Mouse (Mus musculus) embryonic facial prominence, embryonic 12.5 days (tissue): ENCODE data around the gene Dusp16. TPM values are rescaled to one million over a fixed set of nuclear protein-coding genes. Genes with fewer than 3 reads are reported as not detected.

ENCODE experiments used
- ATAC-seq: fragments of 200-750 bp; cut with Nextera tagmentation; 2 replicates; pipeline ENCODE4 v1.8.0; 2017; ENCODE audit not compliant: insufficient number of reproducible peaks, insufficient read depth, low FRiP score, low TSS enrichment
- H3K27ac ChIP-seq: fragments of 300-500 bp; sonication (generic); 2 replicates; pipeline ENCODE4 v1.5.1; 2016; ENCODE audit warnings: mild to moderate bottlenecking
- H3K27me3 ChIP-seq: fragments of 300-500 bp; sonication (generic); 2 replicates; pipeline ENCODE4 v1.6.1; 2016; ENCODE audit warnings: mild to moderate bottlenecking, moderate library complexity
- H3K36me3 ChIP-seq: fragments of 300-500 bp; sonication (generic); 2 replicates; pipeline ENCODE4 v1.6.1; 2016; ENCODE audit warnings: mild to moderate bottlenecking
- H3K4me1 ChIP-seq: fragments of 300-500 bp; sonication (generic); 2 replicates; pipeline ENCODE4 v1.6.1; 2016
- H3K4me2 ChIP-seq: fragments of 300-500 bp; sonication (generic); replicated peaks from 2 replicates; pipeline ENCODE4 v1.6.1; 2016; ENCODE audit warnings: mild to moderate bottlenecking, moderate library complexity
- H3K4me3 ChIP-seq: fragments of 300-500 bp; sonication (generic); 2 replicates; pipeline ENCODE4 v1.5.1; 2016; ENCODE audit warnings: mild to moderate bottlenecking
- H3K9ac ChIP-seq: fragments of 300-500 bp; sonication (generic); 2 replicates; pipeline ENCODE4 v1.6.1; 2016; ENCODE audit warnings: mild to moderate bottlenecking, moderate library complexity
- H3K9me3 ChIP-seq: fragments of 300-500 bp; sonication (generic); 2 replicates; pipeline ENCODE4 v1.6.1; 2016; ENCODE audit warnings: mild to moderate bottlenecking, moderate library complexity
- WGBS: fragments of 180-500 bp; shearing (Covaris S2); methylation state at CpG from one replicate; pipeline ENCODE4 v1.1.7; 2016; 5-methylcytosine and 5-hydroxymethylcytosine counted together
- polyA plus RNA-seq: library from polyadenylated mRNA; unstranded; fragments of >200 nt; fragmentation: Nextera tagmentation; extraction: Ambion mirVana; gene quantifications from 2 replicates; pipeline ENCODE4 v1.2.1, GENCODE M21; 2016

Dusp16 gene
- polyA plus RNA-seq, 1 experiment from 2014 or later, result 18.3 TPM

GRCm38 (mm10) chr6:134710020-134710419 is 82.4 kb downstream of the Dusp16 start:
- Histone ChIP-seq H3K9me3 (no peaks in the 10 kb centered on the region), H3K4me3 (no peak overlapping the region), H3K4me1 (no peaks in the 10 kb centered on the region), H3K27me3 (no peaks in the 10 kb centered on the region), H3K9ac (no peak overlapping the region), H3K4me2 (no peak overlapping the region), H3K27ac (no peak overlapping the region), H3K36me3 (no peaks in the 10 kb centered on the region)
- no peak for ATAC-seq
- WGBS, result 88% methylated on average over 15 of the region's 15 CpGs

- no peak overlapping the region for H3K27ac ChIP-seq
- no peaks in the 10 kb centered on the region for H3K27me3 ChIP-seq
- H3K4me3 ChIP-seq, result no peak overlapping the region
- H3K4me1 ChIP-seq, result no peaks in the 10 kb centered on the region
- no peak overlapping the region for H3K9ac ChIP-seq
- WGBS, result 83% methylated on average over 4 of the region's 4 CpGs
- no peaks in the 10 kb centered on the region for H3K9me3 ChIP-seq
- ATAC-seq, result no peak
- H3K36me3 ChIP-seq, result no peaks in the 10 kb centered on the region
- H3K4me2 ChIP-seq, result no peak overlapping the region
These were observed 86.0 kb downstream of the Dusp16 start for GRCm38 (mm10) chr6:134706467-134706866.

- whole genome bisulfite sequencing, result 86% methylated on average over 4 of the region's 4 CpGs
These were observed 89.3 kb downstream of the Dusp16 start for GRCm38 (mm10) chr6:134703053-134703690.

GRCm38 (mm10) chr6:134702184-134702583 is 90.2 kb downstream of the Dusp16 start:
- WGBS, result 95% methylated on average over 7 of the region's 7 CpGs
- Histone ChIP-seq H3K9ac (no peak overlapping the region), H3K4me2 (no peak overlapping the region), H3K4me3 (no peak overlapping the region), H3K27me3 (no peaks in the 10 kb centered on the region), H3K4me1 (no peaks in the 10 kb centered on the region), H3K9me3 (no peaks in the 10 kb centered on the region), H3K36me3 (no peaks in the 10 kb centered on the region), H3K27ac (no peak overlapping the region)
- no peak for ATAC-seq

More at GRCm38 (mm10) chr6:134703053-134703690, 89.3 kb downstream of the Dusp16 start:
- Histone ChIP-seq H3K36me3 (no peaks in the 10 kb centered on the region), H3K4me1 (no peaks in the 10 kb centered on the region), H3K27me3 (no peaks in the 10 kb centered on the region), H3K4me3 (no peak overlapping the region), H3K9me3 (no peaks in the 10 kb centered on the region), H3K9ac (no peak overlapping the region), H3K27ac (no peak overlapping the region), H3K4me2 (no peak overlapping the region)
- ATAC-seq, result no peak

- 76% methylated on average over 6 of the region's 6 CpGs for WGBS
- H3K27ac ChIP-seq, result no peak overlapping the region
These were observed 91.2 kb downstream of the Dusp16 start for GRCm38 (mm10) chr6:134701211-134701602.

GRCm38 (mm10) chr6:134700451-134701210 is 91.8 kb downstream of the Dusp16 start:
- H3K4me1 ChIP-seq, result no peaks in the 10 kb centered on the region
- H3K9me3 ChIP-seq, result no peaks in the 10 kb centered on the region
- no peaks in the 10 kb centered on the region for H3K36me3 ChIP-seq
- no peak overlapping the region for H3K4me2 ChIP-seq
- 58% methylated on average over 8 of the region's 8 CpGs for WGBS
- no peak for ATAC-seq
- H3K27ac ChIP-seq, result no peak overlapping the region
- H3K4me3 ChIP-seq, result no peak overlapping the region
- H3K9ac ChIP-seq, result no peak overlapping the region
- no peaks in the 10 kb centered on the region for H3K27me3 ChIP-seq

More at GRCm38 (mm10) chr6:134701211-134701602, 91.2 kb downstream of the Dusp16 start:
- Histone ChIP-seq H3K4me2 (no peak overlapping the region), H3K36me3 (no peaks in the 10 kb centered on the region), H3K4me3 (no peak overlapping the region), H3K9ac (no peak overlapping the region), H3K4me1 (no peaks in the 10 kb centered on the region), H3K27me3 (no peaks in the 10 kb centered on the region), H3K9me3 (no peaks in the 10 kb centered on the region)
- ATAC-seq, result no peak

GRCm38 (mm10) chr6:134698243-134698642 is 94.2 kb downstream of the Dusp16 start:
- Histone ChIP-seq H3K4me2 (no peak overlapping the region), H3K4me1 (no peaks in the 10 kb centered on the region), H3K27me3 (no peaks in the 10 kb centered on the region), H3K4me3 (no peak overlapping the region), H3K9me3 (no peaks in the 10 kb centered on the region), H3K9ac (no peak overlapping the region), H3K27ac (no peak overlapping the region), H3K36me3 (no peaks in the 10 kb centered on the region)
- no peak for ATAC-seq
- WGBS, result 91% methylated on average over 5 of the region's 5 CpGs

GRCm38 (mm10) chr6:134696554-134696953 is 95.9 kb downstream of the Dusp16 start:
- H3K4me2 ChIP-seq, result no peak overlapping the region
- no peak overlapping the region for H3K4me3 ChIP-seq
- H3K27ac ChIP-seq, result no peak overlapping the region
- H3K4me1 ChIP-seq, result no peaks in the 10 kb centered on the region
- H3K9ac ChIP-seq, result no peak overlapping the region
- no peaks in the 10 kb centered on the region for H3K9me3 ChIP-seq
- no peak for ATAC-seq
- no peaks in the 10 kb centered on the region for H3K36me3 ChIP-seq
- no peaks in the 10 kb centered on the region for H3K27me3 ChIP-seq
- 83% methylated on average over 2 of the region's 2 CpGs for WGBS

- no peak overlapping the region for H3K9ac ChIP-seq
- H3K9me3 ChIP-seq, result no peaks in the 10 kb centered on the region
- no peak overlapping the region for H3K4me2 ChIP-seq
- H3K27ac ChIP-seq, result no peak overlapping the region
- ATAC-seq, result no peak
- H3K27me3 ChIP-seq, result no peaks in the 10 kb centered on the region
- no peaks in the 10 kb centered on the region for H3K36me3 ChIP-seq
- no peaks in the 10 kb centered on the region for H3K4me1 ChIP-seq
- H3K4me3 ChIP-seq, result no peak overlapping the region
- WGBS, result 64% methylated on average over 4 of the region's 4 CpGs
These were observed 96.3 kb downstream of the Dusp16 start for GRCm38 (mm10) chr6:134696146-134696545.

- WGBS, result 67% methylated on average over 3 of the region's 3 CpGs
- no peak overlapping the region for H3K4me2 ChIP-seq
- no peak overlapping the region for H3K9ac ChIP-seq
- no peak overlapping the region for H3K4me3 ChIP-seq
- no peaks in the 10 kb centered on the region for H3K9me3 ChIP-seq
- no peaks in the 10 kb centered on the region for H3K36me3 ChIP-seq
- no peaks in the 10 kb centered on the region for H3K4me1 ChIP-seq
- H3K27ac ChIP-seq, result no peak overlapping the region
- no peaks in the 10 kb centered on the region for H3K27me3 ChIP-seq
- ATAC-seq, result no peak
These were observed 96.8 kb downstream of the Dusp16 start for GRCm38 (mm10) chr6:134695625-134696024.

- Histone ChIP-seq H3K36me3 (no peaks in the 10 kb centered on the region), H3K9ac (no peak overlapping the region), H3K4me2 (no peak overlapping the region), H3K27me3 (no peaks in the 10 kb centered on the region), H3K9me3 (no peaks in the 10 kb centered on the region), H3K27ac (no peak overlapping the region), H3K4me3 (no peak overlapping the region), H3K4me1 (no peaks in the 10 kb centered on the region)
- no peak for ATAC-seq
- 96% methylated on average over 3 of the region's 3 CpGs for WGBS
These were observed 97.4 kb downstream of the Dusp16 start for GRCm38 (mm10) chr6:134694988-134695387.

- no peaks in the 10 kb centered on the region for H3K36me3 ChIP-seq
- H3K9me3 ChIP-seq, result no peaks in the 10 kb centered on the region
- WGBS, result 80% methylated on average over 6 of the region's 6 CpGs
- no peak overlapping the region for H3K9ac ChIP-seq
- H3K27me3 ChIP-seq, result no peaks in the 10 kb centered on the region
- ATAC-seq, result no peak
- no peaks in the 10 kb centered on the region for H3K4me1 ChIP-seq
- no peak overlapping the region for H3K4me2 ChIP-seq
- no peak overlapping the region for H3K27ac ChIP-seq
- no peak overlapping the region for H3K4me3 ChIP-seq
These were observed 97.9 kb downstream of the Dusp16 start for GRCm38 (mm10) chr6:134694498-134694897.
